Mouse (Mus musculus) monocyte, adult 5-6 weeks (primary cell): Measurements from ENCODE around the gene Gm9602. TPM values are rescaled to one million over a fixed set of nuclear protein-coding genes. Genes with fewer than 3 reads are reported as not detected.
"Not testable (repeated sequence)": the region's sequence is repeated elsewhere in the genome, so short reads cannot be mapped to it uniquely, and the experiment has no call there.

ENCODE experiments used
- ATAC-seq: fragments of 153-309, 156-312 bp; replicated peaks from 2 replicates; pipeline ENCODE4 v1.8.0; 2017; ENCODE audit warnings: mild to moderate bottlenecking; ENCODE audit not compliant: low TSS enrichment, insufficient number of reproducible peaks, severe bottlenecking, poor library complexity, low FRiP score
- total RNA-seq: library from RNA; stranded (forward); fragments of 200-1000, 200-491, 200-594 nt; gene quantifications from 3 replicates; pipeline ENCODE4 v1.2.3, GENCODE M21; 2017

The Gm9602 gene
- not detected in 3 replicates for total RNA-seq

DNA sequence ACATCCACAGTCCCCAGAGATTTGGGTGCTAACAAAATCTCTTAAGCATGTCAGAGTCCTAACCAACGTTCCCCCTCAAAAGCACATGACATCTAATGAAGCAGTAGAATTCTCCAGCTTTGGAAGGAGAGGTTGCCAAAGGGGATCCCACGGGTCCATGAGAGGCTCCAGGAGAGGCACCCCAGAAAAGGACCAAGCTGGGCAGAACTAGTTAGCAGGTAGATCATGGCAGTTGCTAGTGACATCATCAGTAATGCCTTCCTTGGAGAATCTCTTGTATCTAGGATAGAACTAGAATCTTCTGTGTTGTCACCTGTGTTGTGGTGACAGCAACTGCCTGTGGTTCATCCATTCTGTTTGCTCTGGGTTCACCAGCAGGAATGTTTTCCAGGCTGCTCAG lies at the start of gene Gm9602:
TSS of gene Gm9602 (plus strand) at position 301 of the 400 bp plus-strand sequence.
- not testable (repeated sequence) for ATAC-seq

DNA sequence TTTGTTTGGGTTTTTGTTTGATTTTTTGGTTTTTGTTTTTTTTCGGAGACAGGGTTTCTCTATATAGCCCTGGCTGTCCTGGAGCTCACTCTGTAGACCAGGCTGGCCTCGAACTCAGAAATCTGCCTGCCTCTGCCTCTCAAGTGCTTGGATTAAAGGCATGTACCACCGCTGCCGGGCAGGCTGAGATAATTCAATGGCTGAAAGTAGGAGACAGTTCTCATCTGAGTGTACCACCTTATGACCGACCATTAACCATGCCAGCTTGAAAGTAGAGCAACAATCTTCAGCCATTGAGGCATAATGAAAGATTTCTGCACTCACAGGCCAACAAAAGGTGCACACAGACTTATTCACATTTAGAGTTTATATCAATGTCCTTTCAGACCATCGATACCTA lies 30.3 kb downstream of the Gm9602 start:
- not testable (repeated sequence) for ATAC-seq

DNA sequence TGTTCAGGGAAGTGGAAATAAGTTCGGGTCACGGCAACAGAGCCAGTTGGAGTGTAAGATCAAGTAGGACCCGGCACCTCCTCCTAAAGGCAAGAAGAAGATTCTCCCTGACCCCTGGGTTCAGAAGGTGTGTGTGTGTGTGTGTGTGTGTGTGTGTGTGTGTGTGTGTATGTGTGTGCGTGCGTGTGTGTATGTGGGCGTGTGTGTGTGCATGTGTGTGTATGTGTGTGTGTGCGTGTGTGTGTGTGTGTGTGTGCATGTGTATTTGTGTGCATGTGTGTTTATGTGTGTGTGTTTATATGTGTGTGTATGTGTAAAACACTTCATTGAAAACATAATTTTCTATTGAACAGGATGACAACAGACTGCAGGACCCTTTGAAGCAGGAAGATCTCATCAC lies 45.8 kb downstream of the Gm9602 start:
- not testable (repeated sequence) for ATAC-seq

Other genes with a start within 250 kb of the Gm9602 start
- gene Gm3047, start 220.9 kb upstream of the Gm9602 start, total RNA-seq, result not detected in 3 replicates
- not detected in 3 replicates for gene Gm8159, start 144.0 kb upstream of the Gm9602 start, total RNA-seq
- gene Gm3239, start 112.1 kb upstream of the Gm9602 start, total RNA-seq, result not detected in 3 replicates
- not detected in 3 replicates for gene Gm7876, start 67.1 kb upstream of the Gm9602 start, total RNA-seq
- not detected in 3 replicates for gene Gm3252, start 49.6 kb upstream of the Gm9602 start, total RNA-seq
- not detected in 3 replicates for gene Gm3269, start 61.8 kb downstream of the Gm9602 start, total RNA-seq
- gene Gm3264, start 79.2 kb downstream of the Gm9602 start, total RNA-seq, result not detected in 3 replicates
- gene Gm3278, start 116.1 kb downstream of the Gm9602 start, total RNA-seq, result not detected in 3 replicates
- gene Gm8297, start 207.6 kb downstream of the Gm9602 start, total RNA-seq, result not detected in 3 replicates
- not detected in 3 replicates for gene Gm3298, start 239.6 kb downstream of the Gm9602 start, total RNA-seq